Mouse (Mus musculus) embryonic fibroblast, embryonic 13.5 days (primary cell): ENCODE measurements at regions not wholly inside any gene's neighbourhood (a gene's known extent, or its start where the extent isn't known, plus 50 kb on each side); places are given as distances from the start of the nearest gene placed in this dataset.

Source experiments
- H3K27ac ChIP-seq: 2 replicates; pipeline ENCODE4 v1.5.1; 2012; ENCODE audit warnings: low read length, control low read depth, inconsistent platforms; ENCODE audit not compliant: insufficient read depth
- H3K4me1 ChIP-seq: 2 replicates; pipeline ENCODE4 v1.6.1; 2011; ENCODE audit warnings: low read length; ENCODE audit not compliant: control insufficient read depth, insufficient read depth
- H3K4me3 ChIP-seq: 2 replicates; pipeline ENCODE4 v1.5.1; 2011; ENCODE audit warnings: mild to moderate bottlenecking, control low read depth, low read length; ENCODE audit not compliant: insufficient read depth
- CTCF ChIP-seq: IDR thresholded peaks from 2 replicates; pipeline ENCODE4 v1.5.1; 2011; ENCODE audit warnings: mild to moderate bottlenecking, control low read depth, low read length, moderate library complexity, borderline replicate concordance; ENCODE audit not compliant: insufficient read depth
- POLR2A ChIP-seq: IDR thresholded peaks from 2 replicates; pipeline ENCODE4 v1.6.1; 2011; ENCODE audit warnings: low read depth, mild to moderate bottlenecking, control low read depth, low read length, moderate library complexity

DNA sequence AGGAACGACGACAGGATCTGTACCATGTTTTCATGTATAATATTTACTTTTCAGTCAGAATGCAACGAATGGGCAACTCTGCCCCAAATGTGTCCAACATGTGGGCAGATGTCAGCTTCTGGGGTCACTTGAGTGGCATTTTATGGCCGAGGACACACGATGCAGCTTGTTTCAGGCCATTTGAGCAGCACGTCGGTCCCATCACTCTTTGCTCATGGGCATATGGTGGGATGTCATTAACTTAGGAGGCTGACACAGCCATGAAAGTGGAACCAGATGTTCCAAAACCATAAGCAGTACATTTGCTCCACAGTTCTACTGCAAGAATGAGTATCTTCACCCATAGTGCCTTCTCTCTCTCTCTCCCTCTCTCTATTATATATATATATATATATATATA, 499.1 kb upstream of the Sox9 start:
- TF ChIP-seq POLR2A (no peak), CTCF (no peak)
- Histone ChIP-seq H3K27ac (no peak overlapping the region), H3K4me1 (no peaks in the 10 kb centered on the region)

DNA sequence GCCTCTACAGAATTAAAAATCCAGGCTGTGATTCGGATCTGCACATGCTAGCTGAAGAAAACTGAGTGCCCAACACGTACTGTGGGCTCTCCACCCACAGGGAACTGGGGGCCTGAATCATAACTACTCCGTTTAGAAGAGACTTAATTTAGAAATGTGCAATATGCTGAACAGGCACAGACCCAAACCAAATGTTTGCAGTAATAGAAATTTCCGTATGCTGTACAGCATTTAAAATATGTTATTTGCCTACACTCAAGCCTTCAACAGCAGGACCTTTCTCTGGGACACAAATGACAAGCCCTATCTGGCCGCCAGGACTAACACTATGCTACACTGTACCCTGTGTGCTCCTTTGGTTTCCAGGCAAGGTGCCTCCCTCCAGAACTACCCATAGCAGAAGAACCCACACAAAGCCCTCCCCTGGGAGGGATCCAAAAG, 483.1 kb upstream of the Sox9 start:
- Histone ChIP-seq H3K4me1 (peaks cover 2% of the 10 kb centered on the region; the same call in 1 of the 2 replicates), H3K27ac (no peak overlapping the region), H3K4me3 (no peak overlapping the region)
- TF ChIP-seq CTCF = no peak
- no peak for TF ChIP-seq POLR2A

More for the DNA sequence above, 499.1 kb upstream of the Sox9 start:
- H3K4me3 ChIP-seq = no peak overlapping the region

DNA sequence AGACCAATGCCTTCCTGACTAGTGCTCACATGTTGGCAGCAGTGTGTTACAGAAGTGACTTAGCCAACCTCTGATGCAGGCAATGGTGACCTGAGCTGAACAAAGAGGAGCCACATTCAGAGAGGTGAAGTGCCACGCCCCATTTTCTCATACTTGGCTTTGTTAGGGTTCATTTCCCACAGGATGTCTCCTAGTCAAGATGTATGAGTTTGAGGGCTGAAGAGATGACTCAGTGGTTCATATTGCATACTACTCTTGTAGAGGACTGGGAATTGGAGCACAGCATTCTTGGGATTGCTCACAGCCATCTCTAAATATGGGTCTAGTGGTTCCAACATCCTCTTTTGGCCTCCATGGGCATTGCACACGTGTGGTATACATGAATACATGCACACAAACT, 478.9 kb upstream of the Sox9 start:
- H3K4me1 ChIP-seq = peaks cover 2% of the 10 kb centered on the region; the same call in 1 of the 2 replicates
- no peak for TF ChIP-seq CTCF
- no peak for TF ChIP-seq POLR2A
- H3K4me3 ChIP-seq = no peak overlapping the region

GRCm38 (mm10) chr11:112325850-112326249, 456.2 kb upstream of the Sox9 start:
- H3K27ac ChIP-seq = no peak overlapping the region
- no peaks in the 10 kb centered on the region for H3K4me1 ChIP-seq
- TF ChIP-seq POLR2A = no peak
- TF ChIP-seq CTCF = no peak
- H3K4me3 ChIP-seq = no peak overlapping the region

More for the DNA sequence above, 478.9 kb upstream of the Sox9 start:
- H3K27ac ChIP-seq = no peak overlapping the region

DNA sequence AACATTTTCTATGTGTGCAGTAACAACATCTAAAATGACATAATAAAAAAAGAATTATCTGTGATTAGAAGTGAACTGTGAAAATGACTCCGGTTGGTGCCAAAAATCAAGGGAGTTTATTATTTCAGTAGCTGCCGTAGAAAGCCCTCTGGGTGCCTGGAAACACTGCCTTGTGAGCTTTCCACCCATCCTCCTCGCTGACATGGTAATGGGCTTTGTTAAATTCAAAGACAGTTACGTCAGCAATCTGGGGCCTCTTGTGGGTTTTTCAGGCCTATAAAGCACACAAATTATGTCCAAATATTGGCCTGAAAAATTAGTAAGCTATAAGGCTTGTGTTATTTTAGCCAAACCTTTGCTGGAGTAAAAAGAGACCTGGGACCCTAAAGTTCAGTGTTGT, 454.4 kb upstream of the Sox9 start:
- H3K4me3 ChIP-seq = no peak overlapping the region
- TF ChIP-seq POLR2A (no peak), CTCF (no peak)
- H3K4me1 ChIP-seq = no peaks in the 10 kb centered on the region
- no peak overlapping the region for H3K27ac ChIP-seq

GRCm38 (mm10) chr11:112345133-112345532, 436.9 kb upstream of the Sox9 start:
- TF ChIP-seq CTCF = no peak
- no peak for TF ChIP-seq POLR2A
- no peak overlapping the region for H3K27ac ChIP-seq
- H3K4me1 ChIP-seq = no peaks in the 10 kb centered on the region
- H3K4me3 ChIP-seq = no peak overlapping the region

GRCm38 (mm10) chr11:112345586-112345985, 436.4 kb upstream of the Sox9 start:
- TF ChIP-seq CTCF = no peak
- no peak for TF ChIP-seq POLR2A
- Histone ChIP-seq H3K4me3 (no peak overlapping the region), H3K4me1 (no peaks in the 10 kb centered on the region), H3K27ac (no peak overlapping the region)

DNA sequence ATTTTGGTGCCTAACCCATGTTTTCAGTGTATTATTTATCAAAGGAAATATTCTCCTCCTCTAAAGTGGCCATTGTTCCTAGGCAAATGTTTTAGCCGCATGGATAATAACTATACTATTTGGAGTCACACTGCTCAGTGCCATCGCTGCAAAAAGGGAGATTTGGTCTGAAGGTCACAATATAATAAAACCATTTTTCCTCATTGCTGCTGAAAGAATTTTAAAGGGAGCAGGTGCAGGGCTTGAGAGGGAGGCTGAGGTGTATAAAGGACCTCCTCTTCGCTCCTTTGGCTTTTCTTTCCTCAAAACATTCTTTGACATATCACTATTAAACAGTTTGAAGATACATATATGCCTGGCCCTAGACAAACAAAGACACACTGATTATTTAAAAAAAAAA, 435.9 kb upstream of the Sox9 start:
- H3K27ac ChIP-seq = no peak overlapping the region
- no peak overlapping the region for H3K4me3 ChIP-seq
- no peaks in the 10 kb centered on the region for H3K4me1 ChIP-seq
- TF ChIP-seq POLR2A (no peak), CTCF (no peak)

DNA sequence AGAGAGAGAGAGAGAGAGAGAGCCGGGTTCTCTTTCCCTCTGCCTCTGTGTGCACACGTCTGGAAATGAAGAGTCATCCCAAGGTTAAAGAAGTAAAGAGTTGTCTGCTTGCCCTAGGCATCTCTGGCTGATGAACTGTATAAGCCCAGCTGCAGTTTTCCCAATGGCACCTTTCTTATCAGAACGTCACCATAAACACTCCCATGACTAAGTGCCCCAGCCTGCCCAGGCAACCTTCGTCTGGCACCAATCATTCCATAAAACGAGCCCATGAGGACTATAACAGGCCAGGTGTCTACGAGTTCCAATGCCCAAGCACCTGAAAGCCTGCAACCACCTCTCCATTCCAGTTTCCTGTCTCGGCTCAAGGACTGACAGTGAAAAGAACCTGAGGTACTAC, 435.5 kb upstream of the Sox9 start:
- no peak overlapping the region for H3K27ac ChIP-seq
- H3K4me3 ChIP-seq = no peak overlapping the region
- no peak for TF ChIP-seq CTCF
- TF ChIP-seq POLR2A = no peak
- H3K4me1 ChIP-seq = no peaks in the 10 kb centered on the region

GRCm38 (mm10) chr11:112355311-112355710, 426.7 kb upstream of the Sox9 start:
- TF ChIP-seq CTCF (no peak), POLR2A (no peak)
- no peak overlapping the region for H3K27ac ChIP-seq
- no peak overlapping the region for H3K4me3 ChIP-seq
- H3K4me1 ChIP-seq = no peaks in the 10 kb centered on the region

GRCm38 (mm10) chr11:112366715-112367114, 415.3 kb upstream of the Sox9 start:
- no peak overlapping the region for H3K27ac ChIP-seq

More at GRCm38 (mm10) chr11:112366715-112367114, 415.3 kb upstream of the Sox9 start:
- no peaks in the 10 kb centered on the region for H3K4me1 ChIP-seq
- no peak overlapping the region for H3K4me3 ChIP-seq
- TF ChIP-seq CTCF = no peak
